8 mouse cellular contexts compared by ENCODE assay signal in the genomic region with DNA sequence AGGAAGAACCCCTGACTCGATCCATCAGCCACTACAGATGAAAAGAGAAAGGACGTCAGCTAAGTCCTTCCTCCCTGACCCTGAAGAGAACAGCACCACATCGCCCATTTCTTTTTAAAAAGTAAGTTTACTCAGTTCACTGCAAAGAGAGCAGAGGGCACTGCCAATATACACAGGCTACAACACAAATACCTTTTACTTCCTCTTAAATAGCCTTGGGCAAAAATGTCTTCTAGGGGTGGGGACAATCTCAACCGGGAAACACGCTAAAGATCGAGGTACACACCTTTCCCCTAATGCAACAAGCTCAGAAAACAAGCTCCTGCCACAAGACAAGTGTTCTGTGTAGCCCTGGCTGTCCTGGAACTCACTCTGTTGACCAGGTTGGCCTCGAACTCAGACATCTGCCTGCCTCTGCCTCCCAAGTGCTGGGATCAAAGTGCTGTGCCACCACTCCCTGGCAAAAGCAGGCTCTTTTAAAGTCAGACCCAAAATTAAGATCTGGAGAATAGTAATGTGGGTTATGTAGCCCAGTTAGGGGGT. TPM values are rescaled to one million over a fixed set of nuclear protein-coding genes. Genes with fewer than 3 reads are reported as not detected.
DNase-seq lines count a peak whose midpoint lies in the region; ATAC-seq and TF ChIP-seq lines count a peak whose summit lies in the region.

No protein-coding gene starts in this region.

- no peak for DNase-seq in kidney, postnatal 0 days (ENCODE audit: low spot score)
- DNase-seq in kidney, postnatal 10 days, result no peak
- DNase-seq in embryonic facial prominence, embryonic 10.5 days (ENCODE audit: low spot score), result no peak
- no peak for DNase-seq in intestine, embryonic 14.5 days (ENCODE audit: low spot score)
- no peak for DNase-seq in midbrain, embryonic 14.5 days
- no peak for DNase-seq in layer of hippocampus, adult 9-10 months (ENCODE audit: low spot score)
- no peak for DNase-seq in ovary, postnatal 36 days (ENCODE audit: low spot score)
- DNase-seq in embryo, embryonic 10.5 days (ENCODE audit: low spot score), result no peak

- 70% methylated on average over 7 of the region's 7 CpGs for WGBS in kidney, postnatal 0 days
- WGBS in embryonic facial prominence, embryonic 10.5 days, result 83% methylated on average over 7 of the region's 7 CpGs
- WGBS in intestine, embryonic 14.5 days, result 85% methylated on average over 7 of the region's 7 CpGs
- WGBS in midbrain, embryonic 14.5 days, result 90% methylated on average over 7 of the region's 7 CpGs

- peak overlapping the region; percentile 72 for H3K4me3 ChIP-seq in kidney, postnatal 0 days (replicated peaks; ENCODE audit: low read depth, low read length)
- peak overlapping the region; percentile 91 for H3K4me3 ChIP-seq in embryonic facial prominence, embryonic 10.5 days
- H3K4me3 ChIP-seq in intestine, embryonic 14.5 days (ENCODE audit: low read depth, low read length), result peak overlapping the region; percentile 85
- H3K4me3 ChIP-seq in midbrain, embryonic 14.5 days (replicated peaks; ENCODE audit: low read depth, low read length), result no peak overlapping the region

- peaks cover 18% of the 10 kb centered on the region; the same call in 1 of the 2 replicates for H3K4me1 ChIP-seq in kidney, postnatal 0 days (replicated peaks; ENCODE audit: insufficient read depth, low read length)
- H3K4me1 ChIP-seq in embryonic facial prominence, embryonic 10.5 days, result peaks cover 23% of the 10 kb centered on the region
- peaks cover 11% of the 10 kb centered on the region for H3K4me1 ChIP-seq in intestine, embryonic 14.5 days (replicated peaks; ENCODE audit: control insufficient read depth, insufficient read depth, low read length)
- peaks cover 10% of the 10 kb centered on the region; the same call in 1 of the 2 replicates for H3K4me1 ChIP-seq in midbrain, embryonic 14.5 days (ENCODE audit: control insufficient read depth, insufficient read depth, low read length)

- no peaks in the 10 kb centered on the region for H3K9me3 ChIP-seq in kidney, postnatal 0 days (replicated peaks; ENCODE audit: low read length)
- H3K9me3 ChIP-seq in embryonic facial prominence, embryonic 10.5 days, result no peaks in the 10 kb centered on the region
- no peaks in the 10 kb centered on the region for H3K9me3 ChIP-seq in intestine, embryonic 14.5 days (ENCODE audit: control insufficient read depth, low read length)
- H3K9me3 ChIP-seq in midbrain, embryonic 14.5 days (ENCODE audit: control insufficient read depth, low read length), result no peaks in the 10 kb centered on the region

- H3K27me3 ChIP-seq in kidney, postnatal 0 days (ENCODE audit: insufficient read depth, low read length), result no peaks in the 10 kb centered on the region
- H3K27me3 ChIP-seq in embryonic facial prominence, embryonic 10.5 days (replicated peaks; ENCODE audit: low read depth, poor library complexity, severe bottlenecking), result no peaks in the 10 kb centered on the region
- no peaks in the 10 kb centered on the region for H3K27me3 ChIP-seq in intestine, embryonic 14.5 days (replicated peaks; ENCODE audit: control insufficient read depth, insufficient read depth, low read length)
- no peaks in the 10 kb centered on the region for H3K27me3 ChIP-seq in midbrain, embryonic 14.5 days (ENCODE audit: control insufficient read depth, insufficient read depth, low read length)

- no peak for TF ChIP-seq CTCF in kidney, postnatal 0 days (IDR thresholded peaks at IDR 0.05; ENCODE audit: low read depth)

- peak overlapping the region; percentile 94 for H3K27ac ChIP-seq in kidney, postnatal 0 days
- H3K27ac ChIP-seq in embryonic facial prominence, embryonic 10.5 days (replicated peaks), result peak overlapping the region; percentile 94; the same call in 1 of the 2 replicates
- H3K27ac ChIP-seq in intestine, embryonic 14.5 days (ENCODE audit: low read depth), result no peak overlapping the region
- H3K27ac ChIP-seq in midbrain, embryonic 14.5 days (replicated peaks; ENCODE audit: low read depth, low read length), result no peak overlapping the region

- H3K4me2 ChIP-seq in kidney, postnatal 0 days (ENCODE audit: low read length), result peak overlapping the region; percentile 89
- H3K4me2 ChIP-seq in intestine, embryonic 14.5 days (ENCODE audit: low read length), result peak overlapping the region; percentile 78
- H3K4me2 ChIP-seq in midbrain, embryonic 14.5 days (ENCODE audit: low read length), result peak overlapping the region; percentile 93

- H3K9ac ChIP-seq in kidney, postnatal 0 days (ENCODE audit: low read depth, low read length), result peak overlapping the region; percentile 82; the same call in 1 of the 2 replicates
- peak overlapping the region; percentile 76; the same call in 1 of the 2 replicates for H3K9ac ChIP-seq in intestine, embryonic 14.5 days (ENCODE audit: low read length)
- H3K9ac ChIP-seq in midbrain, embryonic 14.5 days (replicated peaks; ENCODE audit: low read length), result no peak overlapping the region

- peaks cover 32% of the 10 kb centered on the region for H3K36me3 ChIP-seq in kidney, postnatal 0 days (ENCODE audit: insufficient read depth, low read length)
- peaks cover 48% of the 10 kb centered on the region for H3K36me3 ChIP-seq in embryonic facial prominence, embryonic 10.5 days (replicated peaks)
- H3K36me3 ChIP-seq in intestine, embryonic 14.5 days (ENCODE audit: control insufficient read depth, insufficient read depth, low read length), result peaks cover 46% of the 10 kb centered on the region
- H3K36me3 ChIP-seq in midbrain, embryonic 14.5 days (ENCODE audit: control insufficient read depth, insufficient read depth, low read length), result peaks cover 42% of the 10 kb centered on the region

- ATAC-seq in kidney, postnatal 0 days (replicated peaks; ENCODE audit: low FRiP score, low read depth), result no peak
- no peak for ATAC-seq in intestine, embryonic 14.5 days (replicated peaks; ENCODE audit: low FRiP score, low TSS enrichment, low read depth)
- no peak for ATAC-seq in midbrain, embryonic 14.5 days (ENCODE audit: low FRiP score, low TSS enrichment)

RNA-seq across cellular contexts. Expression of gene Prkab1, which starts 1.6 kb away (rescaled TPM):
- 79.0 and 83.3 TPM in 2 replicates for polyA plus RNA-seq in kidney, postnatal 0 days (2015; fragmentation: Nextera tagmentation; extraction: Ambion mirVana)
- 77.1 and 79.2 TPM in 2 replicates for polyA plus RNA-seq in embryonic facial prominence, embryonic 10.5 days (2016; fragmentation: Nextera tagmentation; extraction: Ambion mirVana)
- 52.7 and 60.6 TPM in 2 replicates for polyA plus RNA-seq in intestine, embryonic 14.5 days (2014; fragmentation: Nextera tagmentation; extraction: Ambion mirVana)
- polyA plus RNA-seq in midbrain, embryonic 14.5 days (2014; fragmentation: Nextera tagmentation; extraction: Ambion mirVana), result 46.7 and 49.1 TPM in 2 replicates

Comparison
In these comparisons a context has a peak if more than half of its experiments do, and no peak if none do; other contexts are left out.
1. H3K27ac ChIP-seq: peak in kidney, postnatal 0 days (single experiment) and embryonic facial prominence, embryonic 10.5 days (single experiment); none in intestine, embryonic 14.5 days (single experiment) and midbrain, embryonic 14.5 days (single experiment).
2. Peak in every context shown above with its lines, with median percentiles within 50 percentile points of each other: H3K4me2 ChIP-seq.